Mouse (Mus musculus) lung, postnatal 36 days (tissue): ENCODE measurements at regions not wholly inside any gene's neighbourhood (a gene's known extent, or its start where the extent isn't known, plus 50 kb on each side); places are given as distances from the start of the nearest gene placed in this dataset.
A peak's percentile ranks its signal among the peaks of the same experiment; 100 is the strongest.

Source experiments
- DNase-seq: peaks from one replicate; pipeline ENCODE4 v3.0.0; 2022; ENCODE audit warnings: mixed read lengths

GRCm38 (mm10) chr17:88316213-88316967, 124.1 kb upstream of the Foxn2 start:
- no peak for DNase-seq

GRCm38 (mm10) chr17:88317311-88317710, 123.2 kb upstream of the Foxn2 start:
- no peak for DNase-seq

GRCm38 (mm10) chr17:88317806-88318205, 122.7 kb upstream of the Foxn2 start:
- DNase-seq, result no peak

GRCm38 (mm10) chr17:88318207-88318791, 122.2 kb upstream of the Foxn2 start:
- peak; percentile 19 for DNase-seq

- no peak for DNase-seq
These were observed 121.6 kb upstream of the Foxn2 start for GRCm38 (mm10) chr17:88318936-88319335.

GRCm38 (mm10) chr17:88320686-88321085, 119.8 kb upstream of the Foxn2 start:
- DNase-seq, result no peak

- no peak for DNase-seq
These were observed 115.1 kb upstream of the Foxn2 start for GRCm38 (mm10) chr17:88325326-88325909.

GRCm38 (mm10) chr17:88325910-88326739, 114.4 kb upstream of the Foxn2 start:
- DNase-seq, result no peak

- no peak for DNase-seq
These were observed 113.8 kb upstream of the Foxn2 start for GRCm38 (mm10) chr17:88326740-88327123.

- DNase-seq, result no peak
These were observed 112.7 kb upstream of the Foxn2 start for GRCm38 (mm10) chr17:88327791-88328190.

- DNase-seq, result no peak
These were observed 111.7 kb upstream of the Foxn2 start for GRCm38 (mm10) chr17:88328807-88329206.

- DNase-seq, result peak; percentile 81
These were observed 110.8 kb upstream of the Foxn2 start for GRCm38 (mm10) chr17:88329715-88330114.

GRCm38 (mm10) chr17:88330129-88330528, 110.4 kb upstream of the Foxn2 start:
- DNase-seq, result no peak

- DNase-seq, result no peak
These were observed 106.7 kb upstream of the Foxn2 start for GRCm38 (mm10) chr17:88333816-88334215.

- DNase-seq, result no peak
These were observed 105.2 kb upstream of the Foxn2 start for GRCm38 (mm10) chr17:88335271-88335670.

GRCm38 (mm10) chr17:88336140-88336769, 104.3 kb upstream of the Foxn2 start:
- DNase-seq, result peak; percentile 58

- peak; percentile 44 for DNase-seq
These were observed 102.7 kb upstream of the Foxn2 start for GRCm38 (mm10) chr17:88337649-88338404.

- DNase-seq, result no peak
These were observed 99.4 kb upstream of the Foxn2 start for GRCm38 (mm10) chr17:88341141-88341540.

- DNase-seq, result no peak
These were observed 98.9 kb upstream of the Foxn2 start for GRCm38 (mm10) chr17:88341599-88341998.

- DNase-seq, result no peak
These were observed 97.3 kb upstream of the Foxn2 start for GRCm38 (mm10) chr17:88343091-88343783.

GRCm38 (mm10) chr17:88345433-88345832, 95.1 kb upstream of the Foxn2 start:
- DNase-seq, result no peak
